Mouse (Mus musculus) 3134 (cell line): ENCODE data around the gene Dgkb.

ENCODE experiments used
- DNase-seq: peaks from one replicate; pipeline ENCODE4 v3.0.0-alpha.2; 2011; ENCODE audit warnings: low spot score; ENCODE audit not compliant: insufficient read length; ENCODE audit errors: extremely low read depth

Dgkb gene

DNA sequence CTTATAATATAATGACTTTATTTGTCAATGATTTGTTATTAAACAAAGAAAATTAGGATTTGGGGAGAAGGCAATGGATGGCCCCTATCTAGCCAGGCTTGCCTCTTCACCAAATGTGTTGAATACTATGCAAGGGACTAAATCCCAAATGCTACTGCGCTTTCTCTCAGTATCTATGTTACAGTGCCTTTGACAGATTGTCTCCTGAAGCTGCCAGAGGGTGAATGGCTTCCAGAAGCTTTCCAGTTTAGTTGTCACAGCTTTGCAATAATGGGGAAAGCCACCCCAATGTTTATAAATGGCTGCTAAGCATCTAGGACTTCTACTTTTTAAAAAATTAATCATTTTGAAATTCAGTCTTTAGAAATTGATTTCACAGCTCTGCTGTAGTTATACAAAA, 175.7 kb downstream of the Dgkb start:
- no peak for DNase-seq

DNA sequence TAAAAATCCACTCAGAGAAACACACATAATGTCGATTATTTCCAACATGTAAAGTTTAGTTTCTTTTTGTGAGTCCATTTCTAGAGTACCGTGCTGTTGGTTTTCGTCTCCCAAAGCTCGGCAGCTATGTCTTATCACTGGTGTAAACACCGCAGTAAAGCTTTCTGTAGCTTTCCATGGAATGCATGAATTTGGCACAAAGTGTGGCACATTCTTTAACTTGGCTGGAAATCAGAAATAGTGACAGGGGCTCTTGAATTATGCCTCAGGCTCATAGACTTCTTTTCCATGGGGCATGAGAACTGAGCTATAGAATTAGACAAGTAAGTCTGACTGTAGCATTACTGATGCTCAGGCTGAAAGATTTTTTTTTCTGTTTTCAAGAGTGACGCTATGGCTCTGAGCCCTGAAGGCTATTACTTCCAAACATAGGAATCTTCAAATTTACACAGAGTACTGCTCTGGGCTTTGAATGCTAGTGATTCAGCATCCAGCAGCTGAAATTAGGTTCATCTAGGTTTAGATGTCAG, 179.0 kb downstream of the Dgkb start:
- no peak for DNase-seq

DNA sequence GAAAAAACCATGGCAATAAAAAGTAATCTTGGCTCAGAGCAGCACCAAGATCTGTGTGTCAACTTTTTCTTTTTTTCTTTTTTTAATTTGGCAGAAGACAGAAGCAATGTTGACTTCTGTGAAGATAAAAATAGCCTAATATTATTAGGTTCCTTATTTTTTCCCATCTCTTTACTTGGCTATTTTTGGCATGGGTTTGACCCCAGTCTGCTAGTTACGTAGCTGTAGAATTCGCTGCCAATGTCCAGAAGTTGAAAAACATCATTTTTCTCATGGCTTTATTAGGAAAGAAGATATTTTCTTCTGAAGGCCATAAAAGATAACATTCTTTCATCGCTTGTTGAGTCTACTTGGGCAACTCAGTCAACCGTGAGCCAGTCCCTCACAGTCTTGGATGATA, 200.1 kb downstream of the Dgkb start:
- DNase-seq, result no peak

DNA sequence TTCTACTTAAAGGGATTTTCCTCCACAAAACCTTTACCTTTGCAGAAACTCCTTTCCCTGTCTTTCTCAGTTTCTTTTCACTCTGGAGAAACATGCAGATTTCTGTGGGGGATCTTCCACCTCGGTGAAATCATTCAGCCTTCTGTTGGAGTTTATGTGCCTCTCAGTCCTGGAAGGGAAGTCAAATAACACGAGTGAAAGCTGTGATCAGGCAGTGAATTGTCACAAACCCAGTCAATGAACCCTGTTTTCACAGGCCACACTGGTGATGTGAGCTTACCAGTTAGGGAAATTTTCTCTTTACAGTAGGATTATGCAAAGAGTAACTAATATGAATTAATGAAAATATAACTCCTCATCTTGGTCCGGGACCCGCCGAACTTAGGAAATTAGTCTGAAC, 229.7 kb downstream of the Dgkb start:
- DNase-seq, result no peak

DNA sequence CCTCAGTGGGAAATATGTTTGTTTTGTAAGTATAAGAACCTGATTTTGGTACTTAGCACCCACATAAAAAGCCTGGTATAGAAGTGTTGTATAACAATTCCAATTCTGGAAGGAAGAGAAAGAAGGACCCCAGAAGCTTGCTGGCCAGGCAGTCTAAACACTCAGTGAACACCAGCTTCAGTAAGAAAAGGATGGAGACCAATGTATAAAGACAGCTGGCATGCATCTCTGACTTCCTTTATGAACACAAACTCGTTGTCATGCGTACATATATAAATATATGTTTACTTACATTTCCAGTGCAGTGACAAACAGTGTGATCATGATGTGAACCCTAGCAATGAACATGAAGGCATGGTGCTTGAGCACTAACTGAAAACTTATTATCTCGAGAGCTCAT, 270.7 kb downstream of the Dgkb start:
- no peak for DNase-seq

DNA sequence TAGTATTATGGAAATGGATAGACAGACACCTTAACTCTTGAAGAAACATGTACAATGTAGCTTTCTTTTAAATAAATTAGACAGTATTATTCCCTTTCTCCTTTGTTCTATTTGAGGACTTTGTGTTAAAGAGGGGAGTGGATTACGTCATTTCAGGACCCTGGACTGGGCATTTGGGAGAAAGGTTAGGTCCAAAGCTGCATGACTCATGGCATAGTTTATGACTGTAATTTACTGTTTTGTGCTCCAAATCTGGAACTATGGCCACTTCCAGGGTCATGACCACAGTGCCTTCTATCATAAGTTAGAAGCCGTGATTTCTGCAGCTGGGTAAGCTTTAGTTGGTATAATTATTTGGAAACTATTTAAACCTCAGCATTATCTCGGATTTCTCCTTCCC, 294.4 kb downstream of the Dgkb start:
- no peak for DNase-seq

DNA sequence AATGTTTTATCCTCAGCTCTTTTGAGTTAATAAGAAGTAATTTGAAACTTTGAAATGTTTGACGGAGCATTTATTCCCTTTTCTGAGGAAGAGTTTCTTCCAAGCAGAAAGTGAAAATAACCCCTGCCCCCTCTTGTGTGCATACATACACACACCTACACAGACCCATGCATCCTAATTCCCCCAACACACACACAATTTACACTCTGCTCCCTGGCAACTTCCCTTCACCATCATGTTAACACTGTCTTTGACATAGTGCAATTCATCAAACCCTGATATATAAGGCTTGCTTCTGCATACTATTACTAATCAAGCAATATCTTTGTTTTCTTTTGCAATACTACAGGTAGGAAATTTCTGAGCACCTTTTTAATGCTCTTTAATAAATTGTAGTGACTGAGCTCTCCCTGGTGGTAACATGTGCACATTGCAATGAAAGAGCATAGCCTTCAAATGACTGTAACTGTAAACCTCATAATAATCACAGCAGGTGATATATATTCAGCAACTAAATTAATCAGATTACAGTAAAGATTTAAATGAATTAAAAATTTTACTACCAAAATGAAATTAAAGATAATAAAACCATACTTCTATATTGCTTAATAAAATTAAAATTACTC, 297.6 kb downstream of the Dgkb start:
- DNase-seq, result no peak

DNA sequence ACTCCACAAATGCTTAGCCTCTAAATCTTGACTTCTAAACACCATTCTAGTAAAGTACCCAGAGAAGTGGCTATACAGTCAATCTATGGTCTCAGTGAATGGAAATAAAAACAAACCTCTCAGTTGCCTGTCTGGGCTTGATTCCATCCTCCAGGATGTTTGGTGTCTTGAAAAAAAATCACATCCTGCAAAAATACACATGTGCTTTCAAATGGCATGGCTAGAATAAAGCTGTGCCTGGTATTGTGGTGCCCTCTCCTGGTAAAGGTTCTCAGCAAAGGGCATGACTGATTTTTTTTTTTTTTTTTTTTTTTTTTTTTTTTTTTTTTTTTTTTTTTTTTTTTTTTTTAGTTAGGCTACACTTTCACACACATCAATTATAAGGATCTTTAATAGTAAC, 306.0 kb downstream of the Dgkb start:
- no peak for DNase-seq

DNA sequence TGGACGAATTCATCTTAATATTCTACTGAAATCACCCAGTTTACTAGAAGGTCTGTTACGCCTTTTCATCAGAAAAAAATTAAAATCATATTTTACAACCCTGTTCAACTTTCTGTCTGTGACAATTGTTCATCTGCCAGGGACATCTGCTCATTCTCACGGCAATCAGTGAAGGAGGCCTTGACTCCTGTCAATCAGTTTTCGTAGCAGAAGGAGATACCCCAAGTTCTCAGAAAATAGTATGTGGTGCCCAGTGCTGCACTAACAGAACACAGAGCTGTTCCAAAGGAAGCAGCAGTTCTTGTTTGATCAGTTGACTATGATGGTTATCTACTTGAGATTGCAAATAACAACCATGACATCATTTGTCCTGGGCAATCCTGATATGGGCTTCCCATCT, 307.8 kb downstream of the Dgkb start:
- DNase-seq, result no peak

DNA sequence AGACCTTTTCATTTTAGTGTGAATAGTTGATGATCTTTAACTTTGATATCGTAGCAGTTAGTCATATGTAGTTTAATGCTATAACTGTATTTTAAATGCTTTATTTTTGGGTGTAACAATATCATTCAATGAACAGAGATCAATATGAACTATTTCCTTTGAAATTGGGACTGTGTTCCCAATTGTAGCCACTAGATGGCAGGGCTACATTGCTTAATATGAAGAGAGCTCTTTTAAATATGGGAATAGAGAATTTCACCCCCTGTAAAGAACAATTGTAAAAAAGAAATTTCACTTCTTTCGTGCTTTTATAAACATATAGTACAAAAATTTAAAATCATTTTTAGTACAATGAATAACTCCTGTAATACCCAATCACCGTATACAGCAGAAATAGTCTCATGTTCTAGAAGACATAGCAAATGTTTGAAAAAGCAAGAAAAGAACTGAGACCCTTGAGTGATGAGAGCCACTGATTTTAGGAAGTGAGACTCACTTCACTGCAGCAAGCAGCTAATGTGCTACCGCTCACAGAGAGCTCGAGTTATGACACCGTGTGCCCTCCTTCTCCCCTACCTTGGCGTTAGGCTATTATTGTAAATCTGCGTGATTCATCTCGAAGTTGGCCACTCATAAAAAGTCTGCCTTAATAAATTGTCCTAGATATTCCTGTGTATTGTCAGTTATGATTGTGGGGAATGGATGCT, 312.8 kb downstream of the Dgkb start:
- no peak for DNase-seq

DNA sequence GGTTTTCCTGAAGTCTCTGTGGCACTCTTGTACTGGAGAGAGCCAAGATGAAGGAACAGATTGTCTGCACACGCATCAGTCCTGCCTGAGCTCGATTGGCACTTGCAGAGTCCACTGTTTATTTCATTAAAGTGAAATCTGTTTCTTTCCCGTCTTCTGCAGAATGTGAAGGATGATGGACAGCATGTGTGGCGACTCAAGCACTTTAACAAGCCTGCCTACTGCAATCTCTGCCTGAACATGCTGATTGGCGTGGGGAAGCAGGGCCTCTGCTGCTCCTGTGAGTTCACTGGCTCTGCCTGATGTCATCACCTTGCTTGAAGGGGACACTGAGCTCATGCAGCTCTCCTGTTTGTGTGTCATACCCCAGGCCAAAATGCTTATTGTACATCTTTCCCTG, 318.9 kb downstream of the Dgkb start:
- no peak for DNase-seq

DNA sequence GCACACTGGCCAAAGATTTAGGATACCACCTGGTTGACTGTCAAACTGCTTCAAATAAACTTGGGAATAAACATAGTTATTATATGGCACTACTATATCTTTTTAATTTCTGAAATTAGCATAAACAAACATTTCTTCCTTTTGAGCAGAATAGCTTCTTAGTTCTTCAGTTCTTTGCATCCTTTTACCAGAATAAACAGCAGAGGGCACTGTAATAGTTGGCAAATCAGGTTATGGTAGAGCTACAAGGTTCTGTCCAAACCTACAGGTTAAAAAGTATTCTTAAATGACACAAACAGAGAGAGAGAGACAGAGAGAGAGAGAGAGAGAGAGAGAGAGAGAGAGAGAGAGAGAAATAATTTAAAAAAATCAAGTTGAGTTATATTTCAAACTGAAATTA, 322.5 kb downstream of the Dgkb start:
- DNase-seq, result no peak

DNA sequence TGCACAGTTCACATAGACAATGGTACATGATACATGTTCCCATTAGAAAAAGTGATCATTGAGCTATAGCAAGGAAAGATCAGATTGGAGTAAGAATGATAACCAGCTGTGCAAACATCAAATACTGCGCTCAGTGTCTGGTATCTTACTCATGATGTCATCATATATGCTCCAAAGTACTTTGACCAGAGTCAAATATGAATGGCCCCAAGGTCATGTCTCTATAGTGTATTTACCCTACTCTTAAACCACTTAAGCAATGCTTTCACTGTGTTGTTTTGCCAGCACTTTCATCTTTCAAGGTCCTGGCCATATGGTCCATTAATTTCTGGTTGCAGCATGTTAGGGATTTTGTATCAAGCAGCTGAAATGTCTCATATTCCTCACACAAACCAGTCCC, 415.1 kb downstream of the Dgkb start:
- DNase-seq, result no peak

DNA sequence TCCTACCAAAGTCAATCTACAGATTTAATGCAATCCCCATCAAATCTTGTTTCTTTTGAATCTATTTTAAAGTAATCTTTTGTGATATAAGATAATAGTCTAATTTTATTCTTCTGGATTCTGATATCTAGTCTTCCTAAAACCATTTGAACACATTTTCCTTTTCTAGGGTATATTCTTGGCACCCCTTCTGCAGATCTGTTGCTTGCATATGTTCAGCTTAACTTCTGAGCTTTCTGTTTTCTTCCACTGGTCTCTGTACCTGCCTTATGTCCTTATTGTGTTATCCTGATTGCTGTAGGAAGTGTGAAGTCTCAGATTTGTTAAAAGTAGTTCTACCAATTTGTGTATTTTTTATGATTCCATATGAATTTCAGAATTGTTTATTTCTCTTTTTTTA, 451.3 kb downstream of the Dgkb start:
- DNase-seq, result no peak

DNA sequence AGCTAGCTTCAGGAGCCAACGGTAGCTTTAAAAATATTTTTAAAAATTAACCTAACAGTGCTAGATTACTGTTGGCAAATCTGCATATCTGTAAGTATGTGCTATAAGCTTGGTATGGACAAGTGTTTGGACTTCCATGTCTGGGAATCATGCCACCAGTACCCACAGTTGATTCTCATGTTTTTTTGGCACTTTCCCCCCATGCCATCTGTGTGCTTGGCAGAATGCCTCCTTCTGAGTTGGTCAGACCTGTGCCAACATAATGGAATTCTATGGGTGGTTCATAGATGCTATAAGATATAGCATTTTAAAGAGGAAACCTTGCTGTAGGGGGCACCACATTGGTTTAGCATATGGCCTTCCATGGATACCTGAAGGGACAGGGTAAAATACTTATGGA, 484.0 kb downstream of the Dgkb start:
- no peak for DNase-seq

DNA sequence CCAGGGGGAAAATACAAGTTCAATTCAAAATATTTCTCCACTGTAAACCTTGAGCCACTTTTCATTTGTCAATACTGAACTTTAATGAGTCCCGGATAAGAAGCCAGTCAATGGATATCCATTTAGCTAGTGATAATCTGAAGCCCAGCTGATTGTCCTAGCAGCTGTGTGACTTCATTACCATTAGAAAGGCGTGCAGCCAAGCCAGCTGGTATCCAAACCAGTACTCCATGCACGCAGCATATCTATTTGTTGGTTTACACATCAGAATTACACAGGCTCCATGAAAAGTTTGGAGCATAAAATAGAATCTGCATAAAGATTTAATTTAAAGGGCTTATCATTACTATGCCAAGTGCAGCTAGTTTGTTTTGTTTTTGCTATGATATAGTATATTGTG, 486.3 kb downstream of the Dgkb start:
- no peak for DNase-seq

DNA sequence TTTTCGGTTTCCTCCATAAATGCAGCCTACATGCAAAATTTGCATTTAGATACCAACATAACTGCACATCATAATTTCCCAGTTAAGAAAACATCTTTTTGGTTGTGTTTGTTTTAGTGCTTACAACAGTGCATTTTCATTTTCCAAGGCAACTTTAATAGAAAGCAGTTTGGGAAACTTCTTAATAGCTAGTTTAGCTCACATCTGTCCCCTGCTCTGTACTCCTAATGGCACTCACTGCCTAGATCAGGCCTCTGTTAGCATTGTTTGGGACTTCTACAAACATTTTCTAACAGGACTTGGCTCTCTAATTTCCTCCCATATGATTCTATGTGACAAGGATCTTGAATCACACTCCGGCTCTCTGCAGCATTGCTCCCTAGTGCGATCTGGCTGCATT, 486.7 kb downstream of the Dgkb start:
- DNase-seq, result no peak

DNA sequence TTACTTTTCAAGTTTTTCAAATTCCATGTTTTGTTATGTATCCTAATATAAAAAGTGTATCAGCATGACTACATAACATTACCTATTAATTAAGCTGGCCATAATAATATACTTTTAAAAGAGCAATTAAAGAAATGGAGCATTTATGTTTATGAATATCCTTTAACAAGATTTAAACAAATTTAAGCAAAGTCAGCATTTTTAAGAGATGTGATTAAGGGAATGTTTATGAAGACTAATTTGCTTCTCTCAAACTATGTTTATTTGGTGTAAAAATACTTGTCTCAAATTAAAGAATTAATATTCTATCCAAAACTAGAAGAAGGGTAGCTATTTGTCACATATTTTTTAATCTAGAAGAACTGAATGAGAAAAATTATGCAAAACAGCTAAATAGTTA, 492.4 kb downstream of the Dgkb start:
- DNase-seq, result no peak

DNA sequence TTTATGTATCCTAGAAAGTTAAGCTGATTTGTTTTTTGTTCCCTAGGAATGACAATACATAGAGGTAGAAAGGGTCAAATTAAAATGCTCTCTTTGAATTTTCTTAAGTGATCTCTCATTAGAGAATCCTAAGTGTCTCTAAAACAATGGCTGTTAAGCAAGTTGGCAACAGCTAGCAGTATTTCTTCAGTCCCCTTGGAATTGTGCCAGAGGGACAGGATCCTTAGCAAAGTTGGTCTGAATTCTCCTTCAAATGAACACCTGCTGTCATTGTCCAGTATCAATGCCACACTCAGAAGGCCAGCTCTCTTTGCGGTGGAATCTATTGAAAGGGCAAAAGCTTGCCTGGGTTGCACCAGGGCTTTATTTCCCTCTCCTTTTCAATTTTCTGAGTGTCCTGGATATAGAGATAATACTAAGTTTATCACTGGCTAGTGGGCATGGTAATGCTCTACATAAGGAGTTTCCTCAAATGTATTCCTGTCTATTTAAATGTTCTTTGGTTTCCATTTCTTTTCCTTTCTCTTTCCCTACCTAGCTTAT, 510.3 kb downstream of the Dgkb start:
- DNase-seq, result no peak

DNA sequence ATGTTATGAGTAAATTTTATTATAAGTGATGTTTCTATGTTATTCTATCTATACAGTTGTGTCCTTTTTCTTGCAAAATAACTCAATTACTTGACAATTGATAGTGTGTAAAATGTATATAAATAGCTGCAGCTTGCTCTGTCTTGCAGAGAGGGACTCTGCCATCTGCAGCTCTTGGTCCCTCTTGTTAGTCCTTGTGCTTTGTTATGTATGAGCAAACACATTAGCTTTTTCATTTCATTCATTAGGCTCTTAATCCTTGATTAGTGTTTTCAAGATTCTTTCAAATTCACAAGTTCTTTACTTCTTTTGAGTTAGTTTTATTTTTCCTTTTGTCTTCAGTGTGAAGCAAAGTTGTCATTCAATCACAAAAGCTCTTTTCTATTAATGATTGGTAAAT, 511.3 kb downstream of the Dgkb start:
- DNase-seq, result no peak

DNA sequence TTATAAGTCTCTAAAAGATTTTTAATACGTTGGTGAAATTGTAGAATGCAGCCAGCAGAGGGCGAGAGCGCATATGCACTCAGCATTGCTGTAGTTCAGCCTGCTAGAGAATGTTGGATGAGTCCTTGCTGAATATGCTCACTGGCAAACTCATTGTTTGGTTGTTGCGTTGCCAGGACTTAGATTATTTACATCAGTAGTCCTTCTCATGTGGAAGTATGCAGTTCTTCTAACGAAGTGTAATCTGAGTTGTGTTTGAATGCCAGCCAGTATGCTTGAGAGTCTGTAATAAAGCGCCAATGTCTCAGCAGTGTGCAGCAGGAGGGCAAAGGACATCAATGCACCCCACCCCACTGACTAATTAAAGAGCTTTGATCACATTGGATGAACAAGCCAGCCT, 525.1 kb downstream of the Dgkb start:
- no peak for DNase-seq

DNA sequence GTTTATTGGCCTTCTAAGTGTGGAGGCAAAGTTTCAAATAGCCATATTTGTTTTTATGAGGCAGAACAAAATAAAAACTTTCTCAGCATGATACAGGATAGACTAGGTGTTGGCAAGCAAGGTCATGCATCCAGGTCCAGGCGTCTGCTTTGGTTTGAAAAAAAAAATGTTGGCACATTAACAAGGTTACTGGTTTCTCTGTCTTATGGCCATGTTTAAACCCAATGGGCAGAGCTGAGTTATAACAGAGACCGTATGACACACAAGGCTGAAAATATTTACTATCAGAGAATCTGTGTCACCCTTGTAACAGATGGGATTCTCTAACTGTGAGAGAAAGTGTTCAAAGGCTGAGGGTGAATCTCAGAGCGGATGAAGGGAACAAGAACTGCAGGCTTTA, 535.0 kb downstream of the Dgkb start:
- no peak for DNase-seq
